Mouse (Mus musculus) heart, postnatal 0 days (tissue): ENCODE data around the gene Tyro3. TPM values are rescaled to one million over a fixed set of nuclear protein-coding genes. Genes with fewer than 3 reads are reported as not detected.

Experiments
- ATAC-seq: fragments of 200-750 bp; cut with Nextera tagmentation; 2 replicates; pipeline ENCODE4 v1.8.0; 2017; ENCODE audit warnings: low read depth, moderate number of reproducible peaks, moderate library complexity; ENCODE audit not compliant: insufficient read depth
- DNase-seq: peaks from one replicate; pipeline ENCODE4 v3.0.0-alpha.2; 2016; ENCODE audit warnings: low spot score
- H3K27ac ChIP-seq: fragments of 300-500 bp; sonication (generic); 2 replicates; pipeline ENCODE4 v1.5.1; 2014; ENCODE audit warnings: low read depth, mild to moderate bottlenecking
- H3K27me3 ChIP-seq: fragments of 300-500 bp; sonication (generic); 2 replicates; pipeline ENCODE4 v1.6.1; 2014; ENCODE audit warnings: low read length, mixed read lengths; ENCODE audit not compliant: control insufficient read depth, insufficient read depth
- H3K36me3 ChIP-seq: fragments of 300-500 bp; sonication (generic); replicated peaks from 2 replicates; pipeline ENCODE4 v1.6.1; 2014; ENCODE audit warnings: low read length, mixed read lengths; ENCODE audit not compliant: control insufficient read depth, insufficient read depth
- H3K4me1 ChIP-seq: fragments of 300-500 bp; sonication (generic); 2 replicates; pipeline ENCODE4 v1.6.1; 2014; ENCODE audit warnings: antibody characterized with exemption; ENCODE audit not compliant: control insufficient read depth, insufficient read depth
- H3K4me2 ChIP-seq: fragments of 300-500 bp; sonication (generic); 2 replicates; pipeline ENCODE4 v1.6.1; 2014; ENCODE audit warnings: low read depth, mild to moderate bottlenecking, low read length, moderate library complexity
- H3K4me3 ChIP-seq: fragments of 300-500 bp; sonication (generic); 2 replicates; pipeline ENCODE4 v1.5.1; 2014; ENCODE audit warnings: low read depth, low read length
- H3K9ac ChIP-seq: fragments of 300-500 bp; sonication (generic); replicated peaks from 2 replicates; pipeline ENCODE4 v1.6.1; 2014; ENCODE audit warnings: low read depth, low read length, mixed read lengths
- H3K9me3 ChIP-seq: fragments of 300-500 bp; sonication (generic); replicated peaks from 2 replicates; pipeline ENCODE4 v1.6.1; 2016; ENCODE audit warnings: low read length; ENCODE audit not compliant: control insufficient read depth
- CTCF ChIP-seq: IDR thresholded peaks from 2 replicates; pipeline ENCODE4 v1.5.1; 2016; ENCODE audit warnings: antibody characterized with exemption, control low read depth, low read depth
- EP300 ChIP-seq: IDR thresholded peaks from 2 replicates; pipeline ENCODE4 v1.6.1; 2016; ENCODE audit warnings: antibody characterized with exemption, low read depth
- WGBS: fragments of 180-500 bp; shearing (Covaris S2); extraction: QIAGEN DNeasy Blood & Tissue Kit; methylation state at CpG from one replicate; pipeline ENCODE4 v1.1.7; 2014; 5-methylcytosine and 5-hydroxymethylcytosine counted together
- polyA plus RNA-seq: library from polyadenylated mRNA; unstranded; fragments of >200 nt; fragmentation: Nextera tagmentation; extraction: Ambion mirVana; gene quantifications from 2 replicates; pipeline ENCODE4 v1.2.1, GENCODE M21; 2015
- total RNA-seq: library from RNA; depleted of rRNA; stranded (reverse); fragments of >200 nt; gene quantifications from 2 replicates; pipeline ENCODE4 v1.2.3, GENCODE M21; 2014; ENCODE audit warnings: low replicate concordance

Tyro3 gene
- total and polyA plus RNA-seq, 2 experiments from 2014 or later = 3.1 to 19.0 TPM

DNA sequence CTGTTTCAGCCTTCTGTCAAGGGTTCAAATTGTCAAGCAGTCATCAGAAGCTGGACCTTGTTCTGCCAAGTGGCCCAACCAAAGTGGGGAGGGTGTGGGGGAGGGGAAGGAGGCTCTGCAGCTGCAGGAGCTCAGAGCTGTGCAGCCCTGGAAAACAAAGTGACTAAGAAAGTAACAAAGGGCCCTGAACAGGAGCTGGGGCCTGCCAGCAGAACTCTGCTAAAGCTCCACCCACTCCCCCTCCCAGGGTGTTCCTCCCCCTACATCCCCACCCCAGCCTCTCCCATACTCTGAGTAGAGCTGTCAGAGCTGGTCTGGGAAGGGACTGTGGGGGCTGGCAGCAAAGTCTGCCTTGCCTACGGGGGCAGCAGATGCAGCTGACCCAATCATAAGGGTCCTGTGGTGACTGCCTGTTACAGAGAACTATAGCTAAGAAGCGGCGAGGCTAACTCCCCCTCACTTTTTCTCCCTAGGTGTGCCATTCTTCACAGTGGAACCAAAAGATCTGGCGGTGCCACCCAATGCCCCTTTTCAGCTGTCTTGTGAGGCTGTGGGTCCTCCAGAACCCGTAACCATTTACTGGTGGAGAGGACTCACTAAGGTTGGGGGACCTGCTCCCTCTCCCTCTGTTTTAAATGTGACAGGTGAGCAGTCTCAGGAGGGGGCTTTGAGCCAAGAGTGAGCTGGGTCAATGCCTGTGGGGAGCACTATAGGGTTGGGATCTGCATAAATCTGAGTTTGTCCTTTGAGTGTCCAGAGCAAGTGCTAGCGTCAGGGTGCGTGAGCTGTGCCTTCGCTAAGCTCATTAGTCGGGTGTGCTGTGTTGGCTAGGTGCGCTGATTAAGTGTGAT is 5.5 kb downstream of the Tyro3 start:
- TF ChIP-seq CTCF (no peak), EP300 (no peak)
- no peaks in the 10 kb centered on the region for H3K36me3 ChIP-seq
- ATAC-seq (no peak), DNase-seq (no peak)
- peaks cover 22% of the 10 kb centered on the region for H3K4me1 ChIP-seq
- H3K9ac ChIP-seq = no peak overlapping the region
- no peaks in the 10 kb centered on the region; the same call in 1 of the 2 replicates for H3K27me3 ChIP-seq
- H3K4me3 ChIP-seq = no peak overlapping the region
- 59% methylated on average over 10 of the region's 10 CpGs for WGBS
- H3K4me2 ChIP-seq = no peak overlapping the region
- no peak overlapping the region for H3K27ac ChIP-seq
- no peaks in the 10 kb centered on the region for H3K9me3 ChIP-seq

- Histone ChIP-seq H3K4me2 (no peak overlapping the region), H3K27ac (no peak overlapping the region), H3K9me3 (no peaks in the 10 kb centered on the region), H3K4me3 (no peak overlapping the region), H3K27me3 (no peaks in the 10 kb centered on the region), H3K36me3 (no peaks in the 10 kb centered on the region), H3K4me1 (peaks cover 19% of the 10 kb centered on the region), H3K9ac (no peak overlapping the region)
- ATAC-seq (no peak), DNase-seq (no peak)
- 57% methylated on average over 6 of the region's 6 CpGs for WGBS
- no peak for TF ChIP-seq EP300
- no peak for TF ChIP-seq CTCF
Observed at GRCm38 (mm10) chr2:119803618-119804274, 6.2 kb downstream of the Tyro3 start.

DNA sequence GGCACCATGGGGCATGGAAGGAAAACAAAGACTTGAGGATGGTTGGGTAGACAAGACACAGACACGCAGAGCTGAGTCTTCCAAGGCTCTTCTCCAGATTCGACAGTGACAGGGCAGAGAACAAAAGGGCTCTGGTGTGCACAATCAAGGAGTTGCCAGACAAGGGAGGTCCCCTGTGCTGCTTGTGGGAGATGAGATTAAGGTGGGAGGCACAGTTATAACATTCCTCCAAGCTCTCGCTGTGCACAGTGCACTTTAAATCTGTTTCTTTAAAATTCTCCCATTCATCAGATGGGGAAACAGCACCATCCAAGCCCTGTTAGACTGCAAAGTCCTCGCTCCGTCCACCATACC is 6.7 kb downstream of the Tyro3 start:
- TF ChIP-seq CTCF (no peak), EP300 (no peak)
- Histone ChIP-seq H3K9ac (no peak overlapping the region), H3K4me3 (no peak overlapping the region), H3K4me1 (peaks cover 19% of the 10 kb centered on the region), H3K9me3 (no peaks in the 10 kb centered on the region), H3K27me3 (no peaks in the 10 kb centered on the region), H3K36me3 (no peaks in the 10 kb centered on the region), H3K27ac (no peak overlapping the region), H3K4me2 (no peak overlapping the region)
- no peak for DNase-seq
- 73% methylated on average over 5 of the region's 5 CpGs for WGBS
- ATAC-seq = no peak

GRCm38 (mm10) chr2:119804776-119805175 is 7.2 kb downstream of the Tyro3 start:
- H3K36me3 ChIP-seq = no peaks in the 10 kb centered on the region
- TF ChIP-seq CTCF = no peak
- no peak for TF ChIP-seq EP300
- H3K27ac ChIP-seq = no peak overlapping the region
- no peaks in the 10 kb centered on the region for H3K9me3 ChIP-seq
- H3K4me1 ChIP-seq = peaks cover 18% of the 10 kb centered on the region
- no peak for DNase-seq
- H3K4me2 ChIP-seq = no peak overlapping the region
- no peak overlapping the region for H3K9ac ChIP-seq
- WGBS = 53% methylated on average over 9 of the region's 9 CpGs
- no peak for ATAC-seq
- no peak overlapping the region for H3K4me3 ChIP-seq
- H3K27me3 ChIP-seq = no peaks in the 10 kb centered on the region

DNA sequence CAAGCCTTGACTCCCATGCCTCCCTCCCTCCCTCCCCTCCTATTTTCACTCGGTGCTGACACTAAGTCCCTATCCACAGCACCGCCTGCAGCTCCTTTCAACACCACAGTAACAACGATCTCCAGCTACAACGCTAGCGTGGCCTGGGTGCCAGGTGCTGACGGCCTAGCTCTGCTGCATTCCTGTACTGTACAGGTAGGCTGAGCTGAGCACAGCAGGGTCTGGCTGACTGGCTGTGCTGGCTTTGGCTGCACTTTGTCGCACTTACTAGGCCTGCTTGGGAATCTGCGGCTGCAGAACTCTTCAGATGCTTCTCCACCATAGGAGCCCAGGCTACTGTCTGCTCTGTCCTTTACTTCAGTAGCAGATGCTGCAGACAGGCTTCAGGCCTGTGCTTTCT is 8.0 kb downstream of the Tyro3 start:
- H3K4me3 ChIP-seq = no peak overlapping the region
- TF ChIP-seq EP300 (no peak), CTCF (no peak)
- H3K27ac ChIP-seq = no peak overlapping the region
- H3K27me3 ChIP-seq = no peaks in the 10 kb centered on the region
- no peak overlapping the region for H3K4me2 ChIP-seq
- H3K9me3 ChIP-seq = no peaks in the 10 kb centered on the region
- H3K36me3 ChIP-seq = no peaks in the 10 kb centered on the region
- DNase-seq = no peak
- no peak for ATAC-seq
- H3K4me1 ChIP-seq = peaks cover 11% of the 10 kb centered on the region
- 56% methylated on average over 8 of the region's 8 CpGs for WGBS
- no peak overlapping the region for H3K9ac ChIP-seq
